Mouse (Mus musculus) liver, embryonic 14.5 days (tissue): ENCODE data around the gene Pacsin2. TPM values are rescaled to one million over a fixed set of nuclear protein-coding genes. Genes with fewer than 3 reads are reported as not detected.

Experiments
- ATAC-seq: fragments of 200-750 bp; cut with Nextera tagmentation; 2 replicates; pipeline ENCODE4 v1.8.0; 2017; ENCODE audit warnings: moderate number of reproducible peaks, mild to moderate bottlenecking, moderate library complexity; ENCODE audit not compliant: insufficient read depth
- DNase-seq, 3 experiments: peaks; one replicate each; pipeline ENCODE4 v3.0.0-alpha.2; 2012 to 2013; ENCODE audit warnings: low read depth in 3 of 3, low spot score in 3 of 3
- H3K27ac ChIP-seq: fragments of 300-500 bp; sonication (generic); 2 replicates; pipeline ENCODE4 v1.5.1; 2014; ENCODE audit warnings: moderate library complexity, mild to moderate bottlenecking, control low read depth, inconsistent platforms
- H3K27me3 ChIP-seq: fragments of 300-500 bp; sonication (generic); 2 replicates; pipeline ENCODE4 v1.6.1; 2014; ENCODE audit warnings: mild to moderate bottlenecking, low read length, moderate library complexity; ENCODE audit not compliant: control insufficient read depth, insufficient read depth
- H3K36me3 ChIP-seq: fragments of 300-500 bp; sonication (generic); replicated peaks from 2 replicates; pipeline ENCODE4 v1.6.1; 2014; ENCODE audit warnings: low read depth; ENCODE audit not compliant: control insufficient read depth, insufficient read depth
- H3K4me1 ChIP-seq, 2 experiments: fragments of 200-500 bp in 1 of 2; fragments of 300-500 bp in 1 of 2; sonication (generic) in 1 of 2; replicated peaks; 2 replicates each; pipeline ENCODE4 v1.6.1; 2012 to 2014; ENCODE audit warnings: antibody characterized with exemption in 1 of 2, inconsistent platforms in 1 of 2, low read length in 1 of 2; ENCODE audit not compliant: control insufficient read depth in 2 of 2, insufficient read depth in 2 of 2
- H3K4me2 ChIP-seq: fragments of 300-500 bp; sonication (generic); 2 replicates; pipeline ENCODE4 v1.6.1; 2014; ENCODE audit warnings: low read depth, mild to moderate bottlenecking, control low read depth, moderate library complexity
- H3K4me3 ChIP-seq, 2 experiments: fragments of 200-500 bp in 1 of 2; fragments of 300-500 bp in 1 of 2; sonication (generic) in 1 of 2; 2 replicates each; pipeline ENCODE4 v1.5.1; 2012 to 2014; ENCODE audit warnings: low read depth in 2 of 2, low read length in 2 of 2, mild to moderate bottlenecking in 2 of 2, control low read depth in 1 of 2, inconsistent platforms in 1 of 2, moderate library complexity in 1 of 2; ENCODE audit not compliant: insufficient read depth in 1 of 2
- H3K9ac ChIP-seq: fragments of 300-500 bp; sonication (generic); replicated peaks from 2 replicates; pipeline ENCODE4 v1.6.1; 2014; ENCODE audit warnings: mild to moderate bottlenecking, control low read depth, moderate library complexity
- H3K9me3 ChIP-seq: fragments of 300-500 bp; sonication (generic); 2 replicates; pipeline ENCODE4 v1.6.1; 2016; ENCODE audit warnings: low read length, mixed read lengths; ENCODE audit not compliant: control insufficient read depth
- CTCF ChIP-seq: IDR thresholded peaks from 2 replicates; pipeline ENCODE4 v1.5.1; 2016; ENCODE audit warnings: antibody characterized with exemption, low read depth, control low read depth
- EP300 ChIP-seq: IDR thresholded peaks from 2 replicates; pipeline ENCODE4 v1.6.1; 2016; ENCODE audit warnings: antibody characterized with exemption, low read depth
- WGBS: fragments of 180-500 bp; shearing (Covaris S2); extraction: QIAGEN DNeasy Blood & Tissue Kit; methylation state at CpG from one replicate; pipeline ENCODE4 v1.1.7; 2014; ENCODE audit not compliant: insufficient replicate concordance; 5-methylcytosine and 5-hydroxymethylcytosine counted together
- polyA plus RNA-seq, 2 experiments: library from polyadenylated mRNA; depleted of rRNA in 1 of 2; stranded (reverse) in 1 of 2; unstranded in 1 of 2; fragments of >200 nt; fragmentation: Nextera tagmentation in 1 of 2; extraction: Ambion mirVana in 1 of 2; gene quantifications; 2 replicates each; pipeline versions ENCODE4 v1.2.1 to v1.2.3; 2012 to 2014

The Pacsin2 gene
- polyA plus RNA-seq, 2 experiments: 32.8 to 39.7 TPM

- Histone ChIP-seq H3K4me3 (no peak overlapping the region), H3K4me2 (no peak overlapping the region), H3K9me3 (no peaks in the 10 kb centered on the region), H3K36me3 (no peaks in the 10 kb centered on the region), H3K9ac (no peak overlapping the region), H3K27me3 (no peaks in the 10 kb centered on the region), H3K4me1 (peaks cover 6 to 31% of the 10 kb centered on the region in 2 experiments), H3K27ac (no peak overlapping the region)
- TF ChIP-seq CTCF (no peak), EP300 (no peak)
- DNase-seq (no peak), ATAC-seq (no peak)
- 76% methylated on average over 5 of the region's 5 CpGs for WGBS
Measured at GRCm38 (mm10) chr15:83455637-83456036, 8.8 kb downstream of the Pacsin2 start.

- Histone ChIP-seq H3K4me2 (no peak overlapping the region), H3K36me3 (no peaks in the 10 kb centered on the region), H3K9ac (no peak overlapping the region), H3K27me3 (no peaks in the 10 kb centered on the region), H3K4me1 (peaks cover 6 to 33% of the 10 kb centered on the region in 2 experiments), H3K27ac (no peak overlapping the region), H3K9me3 (no peaks in the 10 kb centered on the region), H3K4me3 (no peak overlapping the region)
- no peak for ATAC-seq
- WGBS: 59% methylated on average over 3 of the region's 3 CpGs
- TF ChIP-seq CTCF (no peak), EP300 (no peak)
- DNase-seq: no peak
Measured at GRCm38 (mm10) chr15:83455034-83455433, 9.4 kb downstream of the Pacsin2 start.

- Histone ChIP-seq H3K9me3 (no peaks in the 10 kb centered on the region), H3K36me3 (no peaks in the 10 kb centered on the region), H3K27me3 (no peaks in the 10 kb centered on the region), H3K4me1 (peaks cover 9 to 38% of the 10 kb centered on the region in 2 experiments), H3K4me3 (no peak overlapping the region), H3K9ac (no peak overlapping the region), H3K27ac (no peak overlapping the region), H3K4me2 (no peak overlapping the region)
- TF ChIP-seq EP300 (no peak), CTCF (no peak)
- no peak for ATAC-seq
- no peak for DNase-seq
- 70% methylated on average over 7 of the region's 7 CpGs for WGBS
Measured at GRCm38 (mm10) chr15:83454419-83454818, 10.0 kb downstream of the Pacsin2 start.

- ATAC-seq: no peak
- Histone ChIP-seq H3K4me2 (no peak overlapping the region), H3K27me3 (no peaks in the 10 kb centered on the region), H3K4me1 (peaks cover 9 to 40% of the 10 kb centered on the region in 2 experiments), H3K9ac (no peak overlapping the region), H3K36me3 (no peaks in the 10 kb centered on the region), H3K4me3 (no peak overlapping the region), H3K27ac (no peak overlapping the region), H3K9me3 (no peaks in the 10 kb centered on the region)
- DNase-seq: no peak
- WGBS: 78% methylated on average over 3 of the region's 3 CpGs
- TF ChIP-seq EP300 (no peak), CTCF (no peak)
Measured at GRCm38 (mm10) chr15:83453879-83454278, 10.5 kb downstream of the Pacsin2 start.

- Histone ChIP-seq H3K36me3 (no peaks in the 10 kb centered on the region), H3K27ac (no peak overlapping the region), H3K9me3 (no peaks in the 10 kb centered on the region), H3K27me3 (no peaks in the 10 kb centered on the region), H3K4me1 (peaks cover 9 to 53% of the 10 kb centered on the region in 2 experiments), H3K9ac (no peak overlapping the region), H3K4me2 (no peak overlapping the region; the same call in 1 of the 2 replicates), H3K4me3 (no peak overlapping the region)
- no peak for DNase-seq
- 46% methylated on average over 7 of the region's 7 CpGs for WGBS
- ATAC-seq: no peak
- TF ChIP-seq CTCF: no peak
- TF ChIP-seq EP300: no peak
Measured at GRCm38 (mm10) chr15:83452219-83452760, 12.1 kb downstream of the Pacsin2 start.
